Mouse (Mus musculus): ENCODE data around the gene Spock1. TPM values are rescaled to one million over a fixed set of nuclear protein-coding genes. Genes with fewer than 3 reads are reported as not detected.

The Spock1 gene
- total and polyA plus RNA-seq, 3 experiments: not detected

DNA sequence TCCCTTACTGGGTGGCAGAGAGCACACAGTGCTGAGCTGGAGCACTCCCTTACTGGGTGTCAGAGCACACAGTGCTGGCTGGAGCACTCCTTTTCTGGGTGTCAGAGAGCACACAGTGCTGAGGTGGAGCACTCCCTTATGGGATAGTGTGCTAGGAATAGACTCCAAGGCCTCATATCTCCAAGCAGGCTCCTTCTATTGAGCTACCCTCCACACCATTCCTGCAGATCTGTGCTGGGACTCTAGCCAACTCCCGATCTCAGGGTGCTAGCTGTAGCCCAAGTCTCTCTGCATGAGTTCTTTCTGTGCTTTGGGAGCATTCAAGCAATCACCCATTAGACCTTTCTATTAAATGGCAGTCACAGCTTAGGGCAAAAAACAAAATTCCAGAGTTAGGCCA is 54.5 kb downstream of the Spock1 start:
- no peak for TF ChIP-seq E2F4 (IDR thresholded peaks at IDR 0.05; ENCODE audit: insufficient replicate concordance, low read depth, low read length)
- no peak for TF ChIP-seq GABPA (IDR thresholded peaks at IDR 0.05; ENCODE audit: insufficient replicate concordance, low read depth, low read length)
- TF ChIP-seq RCOR1 (conservative IDR thresholded peaks at IDR 0.05; ENCODE audit: low read depth, low read length): no peak
- no peak for TF ChIP-seq MAZ (IDR thresholded peaks at IDR 0.05; ENCODE audit: low read depth, low read length)
- no peak for TF ChIP-seq UBTF (IDR thresholded peaks at IDR 0.05; ENCODE audit: low read depth, low read length)
- no peak for TF ChIP-seq NRF1 (IDR thresholded peaks at IDR 0.05; ENCODE audit: low read depth, low read length)
- no peak for TF ChIP-seq KAT2A (IDR thresholded peaks at IDR 0.05; ENCODE audit: insufficient replicate concordance, low read length)
- no peak for TF ChIP-seq BHLHE40 (IDR thresholded peaks at IDR 0.05; ENCODE audit: low read depth, low read length)
- no peak for TF ChIP-seq PAX5 (IDR thresholded peaks at IDR 0.05; ENCODE audit: low read length)
- no peak for TF ChIP-seq USF1 (IDR thresholded peaks at IDR 0.05; ENCODE audit: low read depth, low read length)
- TF ChIP-seq SIN3A (IDR thresholded peaks at IDR 0.05; ENCODE audit: low read length): no peak
- no peak for TF ChIP-seq EP300 (IDR thresholded peaks at IDR 0.05; ENCODE audit: low read length)
- TF ChIP-seq POLR2A (IDR thresholded peaks at IDR 0.05; ENCODE audit: low read depth, low read length): no peak
- in situ Hi-C loops (cut with MboI; ENCODE audit: low pct_ligation_motif_present, low pct_unique_long_range_greater_than_20kb, low sequenced_read_pairs): no loop called here
- H3K27me3 ChIP-seq (replicated peaks): no peaks in the 10 kb centered on the region
- no peaks in the 10 kb centered on the region for H3K4me1 ChIP-seq (ENCODE audit: control insufficient read depth in 1 of 2, insufficient read depth in 2 of 2)
- H3K27ac ChIP-seq (ENCODE audit: insufficient read depth, low read depth): no peak overlapping the region
- no peaks in the 10 kb centered on the region for H3K79me2 ChIP-seq (replicated peaks; ENCODE audit: control insufficient read depth, extremely low read depth, insufficient read depth, poor library complexity, severe bottlenecking)
- H3K4me3 ChIP-seq (replicated peaks in 1 of 3; ENCODE audit: low read depth in 2 of 3, low read length in 2 of 3, poor library complexity in 1 of 3): no peak overlapping the region
- H3K9ac ChIP-seq (ENCODE audit: insufficient read depth, low read depth): no peak overlapping the region
- dilution Hi-C loops (cut with MboI; ENCODE audit: extremely low pct_ligation_motif_present, extremely low pct_unique_long_range_greater_than_20kb, low sequenced_read_pairs): no loop called here
- no peak overlapping the region for H3K4me2 ChIP-seq (ENCODE audit: insufficient read depth, low read depth, poor library complexity, severe bottlenecking)
- DNase-seq (ENCODE audit: extremely low read depth): no peak
- peaks cover 86% of the 10 kb centered on the region for H3K9me3 ChIP-seq (replicated peaks; ENCODE audit: low read length)
- H3K36me3 ChIP-seq (replicated peaks in 1 of 2; ENCODE audit: control insufficient read depth in 1 of 2, insufficient read depth in 1 of 2, low read length in 1 of 2): no peaks in the 10 kb centered on the region

DNA sequence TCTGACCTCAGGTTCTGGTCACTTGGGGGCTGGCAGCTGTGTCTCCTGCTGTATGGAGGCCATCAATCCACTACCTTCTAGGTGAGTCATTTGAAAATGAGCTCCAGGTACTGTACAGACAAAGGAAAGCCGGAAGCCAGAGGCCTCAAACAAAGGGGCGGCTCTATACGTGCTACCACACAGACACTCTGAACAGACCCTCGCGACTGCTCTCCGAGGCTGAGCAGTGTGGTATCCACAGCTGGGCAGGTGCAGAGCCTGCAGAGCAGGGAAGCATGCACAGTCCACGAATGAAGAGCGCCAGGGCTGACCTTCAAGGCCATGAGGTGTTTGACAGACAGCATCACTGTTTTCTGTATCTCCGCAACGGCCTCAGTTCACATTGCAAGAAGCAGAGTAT is 55.0 kb downstream of the Spock1 start:
- no peaks in the 10 kb centered on the region for H3K79me2 ChIP-seq (replicated peaks; ENCODE audit: control insufficient read depth, extremely low read depth, insufficient read depth, poor library complexity, severe bottlenecking)
- H3K9me3 ChIP-seq (replicated peaks; ENCODE audit: low read length): peaks cover 86% of the 10 kb centered on the region
- H3K27me3 ChIP-seq (replicated peaks): no peaks in the 10 kb centered on the region
- no peak overlapping the region for H3K4me2 ChIP-seq (ENCODE audit: insufficient read depth, low read depth, poor library complexity, severe bottlenecking)
- no peak overlapping the region for H3K9ac ChIP-seq (ENCODE audit: insufficient read depth, low read depth)
- no peak overlapping the region for H3K27ac ChIP-seq (ENCODE audit: insufficient read depth, low read depth)
- in situ Hi-C loops (cut with MboI; ENCODE audit: low pct_ligation_motif_present, low pct_unique_long_range_greater_than_20kb, low sequenced_read_pairs): no loop called here
- dilution Hi-C loops (cut with MboI; ENCODE audit: extremely low pct_ligation_motif_present, extremely low pct_unique_long_range_greater_than_20kb, low sequenced_read_pairs): no loop called here
- TF ChIP-seq NELFE (IDR thresholded peaks at IDR 0.05; ENCODE audit: low read depth, low read length): no peak
- TF ChIP-seq RCOR1 (conservative IDR thresholded peaks at IDR 0.05; ENCODE audit: low read depth, low read length): no peak
- no peak for TF ChIP-seq POLR2A (IDR thresholded peaks at IDR 0.05; ENCODE audit: low read depth, low read length)
- no peak for TF ChIP-seq BHLHE40 (IDR thresholded peaks at IDR 0.05; ENCODE audit: low read depth, low read length)
- no peak for TF ChIP-seq NRF1 (IDR thresholded peaks at IDR 0.05; ENCODE audit: low read depth, low read length)
- TF ChIP-seq UBTF (IDR thresholded peaks at IDR 0.05; ENCODE audit: low read depth, low read length): no peak
- TF ChIP-seq ZNF384 (IDR thresholded peaks at IDR 0.05; ENCODE audit: low read depth, low read length): no peak
- TF ChIP-seq PAX5 (IDR thresholded peaks at IDR 0.05; ENCODE audit: low read length): no peak
- no peak for TF ChIP-seq MEF2A (IDR thresholded peaks at IDR 0.05; ENCODE audit: borderline replicate concordance, low read depth, low read length)
- no peak for TF ChIP-seq TBP (conservative IDR thresholded peaks at IDR 0.05; ENCODE audit: low read depth, low read length)
- TF ChIP-seq POLR2AphosphoS2 (IDR thresholded peaks at IDR 0.05; ENCODE audit: low read depth, low read length): no peak
- no peak for TF ChIP-seq ZMIZ1 (IDR thresholded peaks at IDR 0.05; ENCODE audit: low read depth, low read length)
- no peak for TF ChIP-seq HCFC1 (IDR thresholded peaks at IDR 0.05; ENCODE audit: low read depth, low read length)
- TF ChIP-seq ZKSCAN1 (IDR thresholded peaks at IDR 0.05; ENCODE audit: borderline replicate concordance, low read depth, low read length): no peak
- TF ChIP-seq CHD2 (IDR thresholded peaks at IDR 0.05; ENCODE audit: low read length): no peak
- TF ChIP-seq IRF4 (IDR thresholded peaks at IDR 0.05; ENCODE audit: low read depth, low read length): no peak
- TF ChIP-seq CTCF (conservative IDR thresholded peaks at IDR 0.05 in 1 of 2, IDR thresholded peaks at IDR 0.05 in 1 of 2; ENCODE audit: low read depth in 2 of 2, low read length in 2 of 2): no peak
- TF ChIP-seq JUN (IDR thresholded peaks at IDR 0.05; ENCODE audit: insufficient read depth, low read depth, low read length): no peak
- no peak for TF ChIP-seq JUND (conservative IDR thresholded peaks at IDR 0.05; ENCODE audit: low read depth, low read length)
- no peak for TF ChIP-seq USF1 (IDR thresholded peaks at IDR 0.05; ENCODE audit: low read depth, low read length)
- H3K4me3 ChIP-seq (replicated peaks in 1 of 3; ENCODE audit: low read depth in 2 of 3, low read length in 2 of 3, poor library complexity in 1 of 3): peak overlapping the region in 1 of 3 experiments; percentile 4
- DNase-seq (ENCODE audit: extremely low read depth): no peak
- H3K4me1 ChIP-seq (ENCODE audit: control insufficient read depth in 1 of 2, insufficient read depth in 2 of 2): no peaks in the 10 kb centered on the region
- no peaks in the 10 kb centered on the region for H3K36me3 ChIP-seq (replicated peaks in 1 of 2; ENCODE audit: control insufficient read depth in 1 of 2, insufficient read depth in 1 of 2, low read length in 1 of 2)
